Mouse (Mus musculus): ENCODE results near the gene Slc38a8.

Gene Slc38a8

DNA sequence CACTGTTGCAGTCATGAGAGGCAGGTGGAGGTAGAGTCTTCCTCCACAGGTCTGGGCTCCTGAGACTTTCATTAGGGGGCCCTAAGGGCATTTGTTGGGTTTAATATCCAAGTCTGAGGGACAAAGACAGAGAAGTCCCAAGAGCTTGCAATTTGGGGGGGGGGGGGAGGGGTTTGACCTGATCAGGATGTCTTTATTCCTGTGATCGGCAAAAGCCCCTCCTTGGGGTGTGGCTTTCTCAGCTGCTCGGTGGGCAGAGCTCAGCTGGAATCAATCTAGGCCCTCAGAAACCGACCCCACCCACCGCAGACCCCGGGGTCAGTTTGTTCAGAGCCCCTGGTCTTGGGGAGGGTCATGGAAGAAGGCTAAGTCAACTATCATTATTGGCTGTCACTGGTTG, at the start of gene Slc38a8:
TSS of gene Slc38a8 (minus strand) at position 101 of the 400 bp plus-strand sequence.
- DNase-seq, result no peak

DNA sequence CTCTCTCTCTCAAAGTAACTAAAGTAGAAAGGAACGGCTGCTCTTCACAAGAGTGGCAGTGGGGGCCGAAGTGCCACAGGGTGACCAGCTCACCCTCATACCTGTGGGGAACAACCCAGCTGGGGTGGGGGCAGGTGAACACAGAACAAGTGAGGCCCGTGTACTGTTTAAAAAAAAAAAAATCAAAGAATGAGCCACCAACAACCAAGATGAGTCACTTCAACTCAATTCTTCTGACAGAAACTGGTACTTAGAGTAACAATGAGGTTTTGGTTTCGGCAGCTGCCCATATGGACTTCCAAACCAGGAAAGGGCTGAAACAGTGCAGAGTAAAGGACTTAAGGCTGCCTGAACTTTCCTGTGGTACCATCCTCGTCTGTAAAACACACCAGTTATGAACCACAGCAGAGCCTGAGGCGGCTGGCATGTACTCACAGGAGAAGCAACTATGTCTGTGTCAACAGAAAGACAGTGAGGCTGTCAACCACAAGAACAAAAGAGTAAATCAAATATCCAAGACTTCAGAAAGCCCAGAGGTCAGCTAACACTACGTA, 47.1 kb upstream of the Slc38a8 start:
- no peak for DNase-seq

DNA sequence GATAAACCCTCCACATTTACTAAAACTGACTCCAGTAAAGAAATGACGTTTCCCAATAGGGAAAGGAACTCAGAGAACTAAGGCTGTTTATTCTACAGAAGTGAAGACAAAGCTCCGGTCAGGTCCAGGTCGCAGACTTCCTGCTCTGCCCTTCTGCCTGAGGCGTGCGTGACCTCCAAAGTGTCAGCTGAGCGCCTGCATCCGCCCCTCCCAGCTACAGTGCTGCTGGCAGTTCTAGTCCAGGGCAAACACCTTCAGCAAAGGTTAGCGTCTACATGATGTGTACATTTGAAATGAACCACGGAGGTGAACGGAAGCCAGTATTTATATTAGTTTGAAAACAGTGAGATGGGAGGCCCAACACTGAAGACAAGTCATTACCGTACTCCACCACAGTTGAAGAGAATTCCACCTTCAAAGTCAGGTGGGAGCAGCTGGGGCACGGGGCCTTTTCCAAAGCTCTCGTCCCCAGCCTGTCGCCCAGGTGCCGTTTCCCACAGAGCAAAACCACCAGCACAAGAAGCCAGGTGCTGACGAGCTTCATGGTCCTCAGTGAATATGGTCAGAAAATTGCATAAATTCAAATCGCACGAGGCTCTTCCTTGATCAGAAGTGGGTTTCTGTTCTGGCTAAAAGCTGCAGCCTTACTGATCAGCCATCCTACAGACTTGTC, 45.7 kb upstream of the Slc38a8 start:
- no peak for DNase-seq

DNA sequence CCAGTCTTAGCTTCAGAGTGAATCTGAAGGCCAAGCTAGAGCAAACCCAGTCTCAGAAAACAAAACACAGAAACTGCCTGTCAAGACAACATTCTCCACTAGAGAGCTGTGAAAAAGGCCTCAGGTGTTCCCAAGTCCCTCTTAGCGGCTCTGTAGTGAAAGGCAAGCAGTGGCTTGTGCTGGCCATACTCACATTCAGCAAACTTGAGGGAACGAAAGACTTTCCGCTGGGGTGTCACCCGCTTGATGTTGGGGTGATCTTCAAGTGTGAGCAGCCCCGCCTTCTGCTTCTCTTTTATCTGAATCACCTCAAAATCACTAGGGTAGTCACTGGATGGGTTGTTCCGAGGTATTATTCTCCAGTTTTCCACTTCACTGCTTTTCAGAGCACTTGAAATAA, 44.3 kb upstream of the Slc38a8 start:
- DNase-seq, result no peak

DNA sequence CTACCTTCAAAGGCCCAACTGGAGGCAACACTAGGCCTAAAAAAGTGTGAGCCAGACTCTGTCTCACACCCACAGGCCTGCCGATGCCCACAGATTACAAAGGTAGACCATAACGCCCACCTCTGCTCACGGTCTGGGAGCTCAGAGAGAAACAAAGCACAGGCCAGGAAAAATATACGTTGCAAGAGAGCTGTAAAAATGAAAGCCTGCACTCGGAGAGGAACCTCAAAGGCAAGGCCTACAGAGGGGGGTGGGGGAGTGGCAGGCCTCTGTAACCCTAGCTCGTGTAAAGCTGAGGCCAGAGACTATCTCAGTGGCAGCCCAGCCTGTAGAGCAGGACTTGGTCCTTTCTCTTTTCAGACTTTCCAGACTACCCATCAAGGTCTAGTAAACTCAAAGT, 43.7 kb upstream of the Slc38a8 start:
- no peak for DNase-seq

DNA sequence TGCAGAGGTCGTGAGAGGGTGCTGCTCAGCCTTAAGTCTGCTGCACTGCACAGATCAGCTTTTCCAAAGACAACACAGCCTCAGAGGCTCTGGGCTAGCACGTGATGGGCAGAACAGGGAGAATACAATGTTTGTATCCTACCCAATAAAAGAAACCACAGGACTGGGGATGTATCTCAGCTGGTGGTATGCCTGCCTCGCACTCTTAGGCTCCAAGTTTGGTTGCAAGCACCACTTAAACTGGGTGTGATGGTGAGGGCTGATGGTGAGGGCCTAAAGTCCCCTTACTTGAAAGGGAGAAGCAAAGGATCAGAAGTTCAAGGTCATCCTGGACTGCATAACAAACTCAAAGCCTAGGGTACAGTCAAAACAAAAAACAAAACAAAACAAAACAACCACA, 43.1 kb upstream of the Slc38a8 start:
- no peak for DNase-seq

DNA sequence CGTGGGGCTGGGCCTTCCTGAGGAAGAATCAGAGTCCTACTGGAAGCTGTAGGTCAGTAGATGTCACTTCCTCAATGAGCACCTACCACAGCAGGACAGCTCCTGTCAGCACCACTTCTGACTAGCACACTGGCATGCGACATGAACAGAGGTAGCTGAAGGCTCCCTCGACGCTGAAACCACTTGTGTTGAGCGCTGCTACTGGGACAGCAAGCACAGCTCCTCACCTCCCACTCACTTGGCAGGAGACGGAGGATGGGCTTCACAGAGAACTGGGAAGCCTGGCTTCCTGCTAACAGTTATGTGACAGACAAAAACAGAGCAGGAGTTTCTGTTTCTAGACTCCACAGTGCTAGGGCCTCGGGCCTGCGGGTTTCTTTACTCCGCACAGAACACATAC, 30.5 kb upstream of the Slc38a8 start:
- peak; percentile 90 for DNase-seq

DNA sequence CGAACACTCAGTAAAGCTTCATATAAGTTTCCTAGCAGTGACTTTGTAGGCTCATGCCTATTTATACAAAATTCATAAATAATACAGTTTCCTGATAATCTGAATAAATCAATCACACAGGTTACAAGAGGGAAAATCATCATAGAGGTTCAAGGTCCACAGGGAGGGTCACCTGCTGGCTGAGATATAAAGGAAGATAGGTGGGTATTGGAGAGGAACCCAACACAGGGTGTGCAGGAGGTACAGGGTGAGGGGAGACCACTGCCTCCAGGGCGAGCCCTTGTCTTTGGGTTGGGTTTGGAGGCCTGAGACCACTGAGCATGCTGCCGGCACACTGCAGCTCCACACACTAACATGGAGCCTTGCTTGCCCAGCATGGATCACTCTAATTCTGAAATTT, 29.9 kb upstream of the Slc38a8 start:
- no peak for DNase-seq

DNA sequence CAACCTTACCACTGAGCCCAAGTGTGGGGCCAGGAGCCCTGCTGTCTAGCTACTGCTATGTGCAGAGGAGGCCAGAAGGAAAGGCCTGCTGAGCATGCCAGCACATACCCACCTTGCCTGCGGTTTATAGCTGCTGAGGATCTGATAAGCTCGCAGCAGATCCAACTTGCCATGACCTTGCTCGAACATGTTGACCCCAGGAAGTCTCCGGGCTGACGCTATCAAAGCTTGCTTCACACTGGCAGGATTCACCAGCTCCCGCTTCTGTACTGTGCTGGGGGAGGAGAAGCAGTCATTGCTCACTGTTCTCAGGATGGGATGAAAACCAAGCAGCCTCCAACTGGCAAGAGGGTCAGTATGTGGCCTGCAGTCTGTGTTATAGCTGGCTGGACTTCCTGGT, 29.4 kb upstream of the Slc38a8 start:
- no peak for DNase-seq

DNA sequence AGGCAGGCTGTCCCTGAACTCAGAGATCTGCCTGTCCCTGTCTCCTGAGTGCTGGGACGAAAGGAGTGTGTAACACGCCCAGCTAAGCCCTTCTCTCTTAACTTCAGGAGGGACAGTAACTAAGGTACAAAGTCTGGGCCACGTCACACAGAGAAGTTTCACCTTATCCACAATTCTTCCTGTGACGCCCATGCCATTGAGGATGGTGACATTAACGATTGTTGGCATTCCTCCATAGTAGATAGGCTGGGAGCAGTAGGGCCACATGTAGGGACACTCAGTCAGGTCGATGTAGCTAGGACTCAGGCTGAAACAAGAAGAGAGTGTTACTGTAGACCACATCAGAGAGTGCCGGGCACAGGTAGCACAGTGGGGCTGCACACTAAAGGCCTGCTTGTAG, 27.3 kb upstream of the Slc38a8 start:
- DNase-seq, result no peak

DNA sequence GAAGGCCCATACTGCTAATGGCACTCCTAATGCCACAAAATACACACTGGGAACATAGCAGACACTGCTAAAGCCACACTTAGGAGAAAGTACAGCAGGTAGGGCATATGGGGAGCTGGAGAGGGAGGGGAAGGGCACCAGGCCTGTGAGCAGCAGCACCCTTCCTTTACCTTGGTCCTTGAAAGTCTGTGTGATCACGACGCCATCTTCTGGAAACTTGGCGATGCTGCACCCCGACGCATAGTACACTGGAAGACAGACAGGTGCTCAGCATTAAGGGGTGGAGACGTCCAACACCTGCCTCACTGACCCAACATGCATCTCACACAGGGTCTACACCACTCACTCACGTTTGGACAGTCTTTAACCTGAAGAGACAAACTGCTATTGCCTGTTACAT, 18.6 kb upstream of the Slc38a8 start:
- no peak for DNase-seq

DNA sequence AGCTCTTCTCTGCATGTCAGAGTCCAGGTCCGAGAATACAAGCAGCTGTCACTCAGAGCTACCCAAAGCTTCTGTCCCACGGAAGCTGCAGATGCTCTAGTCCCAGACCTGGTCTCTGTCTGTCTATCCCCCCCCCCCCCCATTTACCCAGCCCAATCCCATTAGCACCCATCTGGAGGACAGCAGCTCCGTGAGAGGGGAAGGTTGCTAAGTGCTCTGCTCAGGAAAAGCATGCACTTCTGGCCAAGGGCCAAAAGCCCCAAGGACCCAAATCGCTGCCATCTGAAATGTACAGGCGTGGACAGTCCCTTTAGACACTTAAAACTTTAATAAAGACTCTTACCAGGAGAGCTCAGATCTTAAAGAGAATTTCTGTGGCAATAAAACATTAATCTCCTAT, 15.2 kb upstream of the Slc38a8 start:
- DNase-seq, result no peak

DNA sequence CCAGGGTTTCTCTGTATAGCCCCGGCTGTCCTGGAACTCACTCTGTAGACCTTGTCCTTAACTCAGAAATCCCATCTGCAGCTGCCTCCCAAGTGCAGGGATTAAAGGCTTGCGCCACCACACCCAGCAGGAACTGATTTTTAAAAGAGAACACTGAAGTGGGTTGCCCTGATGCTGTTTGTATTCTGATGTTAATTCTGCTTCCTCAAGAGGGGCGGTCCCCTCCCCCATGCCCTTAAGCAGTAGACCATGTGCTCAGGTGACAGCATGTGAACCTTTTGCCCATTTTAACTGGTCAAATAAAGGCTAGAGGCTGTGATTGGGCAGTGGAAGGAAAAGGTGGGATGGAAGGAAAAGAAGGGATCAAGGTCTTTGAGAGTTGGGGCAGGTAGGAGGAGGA, 14.3 kb upstream of the Slc38a8 start:
- no peak for DNase-seq

DNA sequence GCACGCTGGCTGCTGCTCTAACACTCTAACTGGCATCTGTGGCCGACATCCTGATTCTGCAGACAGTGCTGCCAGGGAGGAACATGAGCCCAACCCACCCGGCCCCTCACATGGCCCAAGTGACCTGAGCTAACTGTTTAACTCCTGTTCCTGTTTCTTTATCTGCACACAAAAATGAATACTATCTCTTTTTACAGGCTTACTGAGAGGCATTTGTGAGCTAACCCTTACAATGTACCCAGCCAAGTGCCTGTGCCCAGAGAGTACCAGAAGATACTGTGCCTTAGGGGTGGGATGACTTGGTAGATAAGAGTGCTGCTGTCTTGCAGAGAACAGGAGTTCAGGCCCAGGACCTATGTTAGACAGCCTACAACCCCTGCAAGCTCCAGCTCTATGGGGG, 13.4 kb upstream of the Slc38a8 start:
- no peak for DNase-seq

DNA sequence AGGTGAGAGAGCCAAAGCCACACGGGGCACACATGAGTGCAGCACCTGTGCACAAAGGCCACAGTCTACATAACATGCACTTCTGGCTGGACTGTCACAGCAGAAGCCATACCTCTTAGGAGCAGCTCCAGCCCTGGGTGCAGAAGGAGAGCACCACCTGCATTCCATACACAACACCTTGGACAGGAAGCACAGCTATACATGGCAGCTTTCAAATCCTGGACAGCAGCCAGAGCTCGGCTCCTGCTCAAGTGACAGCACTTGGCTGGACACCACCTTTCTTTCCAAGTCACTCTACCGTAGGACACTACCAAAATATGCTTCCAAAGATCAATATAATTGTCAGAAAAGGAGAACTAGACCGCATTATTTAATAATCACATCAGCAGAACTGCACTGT, 11.9 kb upstream of the Slc38a8 start:
- DNase-seq, result no peak

DNA sequence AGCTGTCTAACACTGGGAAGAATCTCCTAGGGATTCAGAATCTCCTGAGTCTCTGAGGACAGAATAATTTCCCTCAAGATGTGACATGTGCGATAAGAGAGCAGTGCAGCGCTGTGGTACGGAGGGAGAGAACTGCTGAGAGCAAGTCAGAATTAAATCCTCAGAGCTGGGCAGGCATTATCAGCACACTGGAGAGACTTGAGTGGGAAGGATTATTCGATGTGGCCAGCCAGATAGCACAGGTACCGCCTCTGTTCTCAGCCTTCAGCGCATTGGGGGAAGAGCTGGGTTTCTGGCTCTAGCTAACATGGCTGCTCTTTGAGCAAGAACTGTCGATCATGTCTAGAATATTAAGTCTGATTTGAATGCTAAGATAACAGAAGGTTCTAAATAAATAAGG, 10.2 kb upstream of the Slc38a8 start:
- no peak for DNase-seq

DNA sequence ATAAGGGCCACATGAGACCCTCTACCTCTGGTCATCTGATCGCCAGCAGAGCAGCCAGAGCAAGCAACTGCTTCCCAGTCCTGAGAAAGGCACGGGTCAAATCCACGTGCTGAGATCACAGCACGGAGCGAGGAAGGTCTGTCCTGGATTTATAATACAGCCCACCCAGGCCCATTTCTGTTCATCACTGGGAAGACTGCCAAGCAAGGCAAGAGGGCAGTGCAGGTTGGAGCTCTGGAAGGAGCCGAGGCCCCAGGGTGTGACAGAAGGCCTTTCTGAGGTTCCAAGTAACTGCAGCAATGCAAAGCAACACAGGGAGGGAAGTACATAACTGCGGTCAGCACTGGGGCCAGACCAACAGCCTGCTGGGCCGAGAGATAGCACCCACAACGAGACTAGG, 9.0 kb upstream of the Slc38a8 start:
- DNase-seq, result no peak

DNA sequence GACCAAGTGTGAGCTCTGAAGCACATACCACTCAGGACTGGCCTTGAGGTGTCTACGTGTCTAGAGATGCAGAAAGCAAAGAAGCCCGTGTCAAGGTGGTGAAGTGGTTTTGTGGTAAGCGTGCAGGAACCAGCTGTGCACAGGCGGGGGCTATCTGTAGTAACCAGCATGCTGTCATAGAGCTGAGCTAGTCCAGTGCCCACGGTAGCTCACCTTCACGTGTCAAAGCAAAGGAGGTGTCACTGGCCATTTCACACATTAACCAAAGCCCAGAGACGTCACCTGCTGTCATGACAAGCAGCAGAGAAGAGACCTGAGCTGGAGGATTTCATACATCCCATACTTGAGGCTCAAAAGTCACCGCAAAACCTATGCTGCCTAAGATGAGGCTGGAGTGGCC, 4.6 kb upstream of the Slc38a8 start:
- no peak for DNase-seq

DNA sequence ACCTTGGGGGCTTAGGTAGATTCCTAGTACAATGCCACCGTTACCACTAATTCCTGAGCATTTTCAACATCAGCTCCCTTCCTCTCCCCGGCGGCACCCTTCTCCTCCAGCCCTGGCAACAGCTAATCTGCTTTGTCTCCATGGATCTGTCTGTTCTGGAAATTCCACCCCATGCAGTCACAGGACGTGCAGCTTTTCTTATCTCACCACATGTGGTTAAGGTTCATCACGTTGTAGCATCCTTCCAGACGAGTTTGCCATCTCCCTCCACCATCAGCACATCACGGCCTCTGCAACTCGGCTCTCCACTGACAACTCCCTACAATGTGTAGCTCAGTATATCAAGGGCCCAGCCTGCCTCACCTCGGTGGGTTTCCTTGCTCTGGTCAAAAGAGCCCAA, 4.0 kb upstream of the Slc38a8 start:
- DNase-seq, result no peak

DNA sequence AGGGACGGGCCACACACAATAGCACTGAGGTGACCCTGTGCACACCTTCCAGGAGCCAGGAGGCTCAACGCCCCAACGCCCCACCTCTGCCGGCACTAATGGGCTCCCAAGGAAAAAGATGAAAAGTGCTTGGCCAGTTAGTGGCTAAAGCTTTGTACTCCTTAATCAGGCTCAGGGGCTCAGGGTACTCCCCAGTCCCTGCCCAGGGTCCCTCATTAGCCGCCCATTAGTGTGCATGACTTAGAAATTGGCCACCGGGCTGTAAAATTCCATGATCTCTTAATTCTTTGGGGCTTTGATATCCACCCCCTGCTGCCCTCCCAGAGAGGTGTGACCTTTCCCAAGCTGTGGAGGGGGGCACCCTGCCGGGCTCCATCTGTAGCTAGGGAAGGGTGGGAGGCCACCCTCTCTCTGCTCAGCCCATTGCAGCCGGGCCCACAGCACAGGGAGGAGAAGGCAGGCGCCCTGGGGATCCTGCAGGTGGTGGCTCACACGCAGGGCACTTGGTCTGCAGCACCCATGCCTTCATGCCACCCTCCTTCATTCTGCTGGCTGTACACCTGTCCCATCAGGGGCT, 1.8 kb upstream of the Slc38a8 start:
- DNase-seq, result no peak

DNA sequence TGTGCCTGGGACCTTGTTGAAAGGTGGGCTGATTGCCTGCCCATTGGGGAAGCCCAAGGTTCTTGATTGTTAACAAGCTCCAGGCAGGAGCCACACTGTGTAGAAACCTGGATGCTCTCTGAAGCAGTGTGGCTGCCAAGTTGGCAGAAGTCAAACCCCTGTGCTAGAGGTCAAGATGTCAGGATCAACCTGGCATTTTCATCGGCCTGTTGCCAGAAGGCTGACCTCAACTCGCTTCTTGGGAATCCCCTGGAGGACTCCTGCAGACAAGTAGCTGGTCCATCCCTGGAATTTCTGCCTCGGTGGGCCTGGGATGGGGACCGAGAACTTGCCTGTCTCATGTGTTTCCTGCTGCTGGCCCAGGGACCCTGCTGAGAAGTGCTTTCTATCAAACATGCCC, 613 bp upstream of the Slc38a8 start:
- DNase-seq, result no peak

DNA sequence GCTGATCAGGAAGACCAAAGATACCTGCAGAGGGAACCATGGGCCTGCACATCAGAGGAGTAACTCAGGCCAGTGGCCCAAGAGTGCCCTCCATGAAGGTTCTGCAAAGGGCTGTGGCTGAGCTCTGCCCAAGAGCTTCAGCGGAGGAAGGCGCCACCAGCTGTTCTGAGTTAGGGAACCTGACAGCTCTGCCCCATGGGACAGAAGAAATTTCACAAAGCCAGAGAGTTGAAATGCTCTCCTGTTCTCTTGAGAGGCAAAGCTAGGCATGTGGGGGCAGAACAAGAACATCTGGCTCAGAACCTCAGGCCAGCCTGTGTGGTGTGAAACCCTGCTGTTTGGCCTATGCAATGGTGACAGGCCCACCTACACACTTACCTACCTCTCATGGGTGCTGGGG, 1.7 kb downstream of the Slc38a8 start:
- no peak for DNase-seq

DNA sequence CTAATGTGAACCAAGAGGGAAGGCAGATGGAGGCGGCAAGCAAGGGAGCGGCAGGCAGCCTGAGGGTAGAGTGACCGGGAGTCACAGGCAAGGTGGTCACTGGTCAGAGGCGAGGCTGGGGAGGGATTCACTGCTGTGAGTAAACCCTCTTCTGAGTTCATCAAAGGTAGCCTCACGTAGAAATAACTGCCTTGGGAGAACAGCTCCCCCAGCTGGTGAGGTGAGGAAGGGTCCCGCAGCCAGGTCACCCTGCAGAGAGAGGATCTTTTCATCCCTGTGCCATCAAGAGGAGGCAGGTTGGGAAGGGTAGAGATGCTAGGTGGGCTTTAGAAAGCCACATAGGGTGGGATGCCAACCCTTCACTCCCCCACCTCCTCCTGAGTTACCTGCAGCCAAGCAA, 4.7 kb downstream of the Slc38a8 start:
- DNase-seq, result no peak

DNA sequence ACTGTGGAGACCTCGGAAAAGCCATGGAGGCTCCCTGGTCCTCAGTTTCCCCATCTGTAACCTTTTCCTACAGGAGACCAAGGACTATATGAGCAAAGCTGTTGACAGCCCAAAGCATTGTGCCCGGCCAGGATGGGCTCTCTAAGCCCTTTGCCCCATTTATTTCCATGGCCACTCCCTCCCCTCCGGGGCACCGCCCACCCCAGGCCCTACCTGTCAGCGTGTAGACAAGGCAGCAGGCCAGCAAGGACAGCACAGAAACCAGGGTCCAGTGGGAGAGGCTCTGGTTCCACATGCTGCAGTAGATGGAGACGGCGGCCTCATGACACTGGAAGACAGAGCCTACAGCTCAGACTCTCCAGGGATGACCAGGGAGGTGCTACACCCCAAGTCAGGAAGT, 14.4 kb downstream of the Slc38a8 start:
- DNase-seq, result no peak

Measured in right cerebral cortex, adult 18-20 months (tissue).